Mouse (Mus musculus) hindbrain, embryonic 15.5 days (tissue): ENCODE data around the gene Gmpr. TPM values are rescaled to one million over a fixed set of nuclear protein-coding genes. Genes with fewer than 3 reads are reported as not detected.

Experiments used
- ATAC-seq: fragments of 200-750 bp; cut with Nextera tagmentation; 2 replicates; pipeline ENCODE4 v1.8.0; 2017; ENCODE audit warnings: low read depth, moderate number of reproducible peaks, moderate TSS enrichment; ENCODE audit not compliant: low FRiP score
- H3K27ac ChIP-seq: fragments of 300-500 bp; sonication (generic); replicated peaks from 2 replicates; pipeline ENCODE4 v1.5.1; 2015; ENCODE audit warnings: mild to moderate bottlenecking, inconsistent platforms
- H3K27me3 ChIP-seq: fragments of 300-500 bp; sonication (generic); 2 replicates; pipeline ENCODE4 v1.6.1; 2015; ENCODE audit warnings: control low read depth, inconsistent platforms
- H3K36me3 ChIP-seq: fragments of 300-500 bp; sonication (generic); 2 replicates; pipeline ENCODE4 v1.6.1; 2015; ENCODE audit warnings: control low read depth, inconsistent platforms
- H3K4me1 ChIP-seq: fragments of 300-500 bp; sonication (generic); replicated peaks from 2 replicates; pipeline ENCODE4 v1.6.1; 2015; ENCODE audit warnings: control low read depth, inconsistent platforms
- H3K4me2 ChIP-seq: fragments of 300-500 bp; sonication (generic); 2 replicates; pipeline ENCODE4 v1.6.1; 2015; ENCODE audit warnings: moderate library complexity, mild to moderate bottlenecking, inconsistent platforms
- H3K4me3 ChIP-seq: fragments of 300-500 bp; sonication (generic); 2 replicates; pipeline ENCODE4 v1.5.1; 2015; ENCODE audit warnings: mild to moderate bottlenecking, inconsistent platforms
- H3K9ac ChIP-seq: fragments of 300-500 bp; sonication (generic); 2 replicates; pipeline ENCODE4 v1.6.1; 2015; ENCODE audit warnings: inconsistent platforms
- H3K9me3 ChIP-seq: fragments of 300-500 bp; sonication (generic); 2 replicates; pipeline ENCODE4 v1.6.1; 2016; ENCODE audit warnings: control low read depth, inconsistent platforms
- WGBS: fragments of 180-500 bp; shearing (Covaris S2); methylation state at CpG from one replicate; pipeline ENCODE4 v1.1.7; 2015; 5-methylcytosine and 5-hydroxymethylcytosine counted together
- polyA plus RNA-seq: library from polyadenylated mRNA; unstranded; fragments of >200 nt; fragmentation: Nextera tagmentation; extraction: Ambion mirVana; gene quantifications from 2 replicates; pipeline ENCODE4 v1.2.1, GENCODE M21; 2015

Gmpr gene
- polyA plus RNA-seq, 1 experiment from 2014 or later = 36.0 TPM

DNA sequence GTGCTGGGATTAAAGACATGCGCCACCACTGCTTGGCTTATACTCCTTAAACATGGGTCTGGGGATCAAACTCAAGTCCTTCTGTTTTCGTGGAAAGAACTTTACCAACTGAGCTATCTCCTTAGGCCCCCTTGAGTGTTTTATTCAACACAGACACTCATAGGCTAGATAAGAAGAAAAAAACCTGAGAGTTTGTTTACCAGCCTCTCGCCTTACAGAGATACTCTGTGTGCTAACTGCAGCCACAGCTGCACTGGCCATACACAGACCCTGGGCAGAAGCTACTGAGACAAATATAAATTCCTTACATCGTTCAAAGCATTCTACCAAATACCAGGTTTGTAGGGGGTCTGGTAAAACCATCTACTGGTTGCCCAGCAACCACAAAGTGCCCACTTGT is 51.1 kb downstream of the Gmpr start:
- no peak overlapping the region for H3K4me2 ChIP-seq
- H3K4me1 ChIP-seq = no peaks in the 10 kb centered on the region; the same call in 1 of the 2 replicates
- 59% methylated on average over 4 of the region's 4 CpGs for WGBS
- H3K27ac ChIP-seq = no peak overlapping the region
- 0 out of 2 replicates have a peak, but pooled peaks cover 4% of the 10 kb centered on the region for H3K36me3 ChIP-seq
- H3K9me3 ChIP-seq = no peaks in the 10 kb centered on the region
- H3K4me3 ChIP-seq = no peak overlapping the region
- H3K27me3 ChIP-seq = no peaks in the 10 kb centered on the region
- no peak overlapping the region for H3K9ac ChIP-seq
- ATAC-seq = no peak

GRCm38 (mm10) chr13:45559258-45559657 is 52.0 kb downstream of the Gmpr start:
- no peaks in the 10 kb centered on the region for H3K9me3 ChIP-seq
- H3K27me3 ChIP-seq = no peaks in the 10 kb centered on the region
- no peak for ATAC-seq

GRCm38 (mm10) chr13:45560543-45560942 is 53.3 kb downstream of the Gmpr start:
- Histone ChIP-seq H3K27ac (no peak overlapping the region), H3K4me2 (no peak overlapping the region), H3K4me1 (no peaks in the 10 kb centered on the region), H3K27me3 (no peaks in the 10 kb centered on the region), H3K36me3 (0 out of 2 replicates have a peak, but pooled peaks cover 4% of the 10 kb centered on the region), H3K4me3 (no peak overlapping the region), H3K9ac (no peak overlapping the region), H3K9me3 (no peaks in the 10 kb centered on the region)
- WGBS = 78% methylated on average over 7 of the region's 7 CpGs
- ATAC-seq = no peak

More at GRCm38 (mm10) chr13:45559258-45559657, 52.0 kb downstream of the Gmpr start:
- Histone ChIP-seq H3K4me2 (no peak overlapping the region), H3K9ac (no peak overlapping the region), H3K36me3 (0 out of 2 replicates have a peak, but pooled peaks cover 4% of the 10 kb centered on the region), H3K27ac (no peak overlapping the region), H3K4me3 (no peak overlapping the region), H3K4me1 (no peaks in the 10 kb centered on the region)
- 85% methylated on average over 3 of the region's 3 CpGs for WGBS

DNA sequence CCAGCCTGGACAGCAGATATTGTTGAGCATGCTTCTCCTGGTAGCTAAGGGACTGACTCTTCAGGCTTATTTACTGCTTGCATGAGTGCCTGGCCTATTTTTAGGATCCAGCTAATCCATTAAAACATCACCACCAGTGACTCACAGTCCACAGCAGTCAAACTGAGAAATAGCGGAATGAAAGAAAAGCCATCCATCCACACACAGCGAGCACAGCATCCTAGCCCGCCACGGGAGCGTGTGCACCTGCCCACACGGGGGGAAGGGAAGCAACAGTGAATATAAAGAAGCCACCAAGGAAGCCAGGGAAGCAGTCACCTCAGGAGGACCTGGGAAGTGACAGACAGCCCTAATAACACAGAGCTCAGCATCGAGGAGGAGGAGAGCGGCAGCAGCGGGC is 54.8 kb downstream of the Gmpr start:
- Histone ChIP-seq H3K4me2 (no peak overlapping the region), H3K27ac (no peak overlapping the region)
- ATAC-seq = no peak

DNA sequence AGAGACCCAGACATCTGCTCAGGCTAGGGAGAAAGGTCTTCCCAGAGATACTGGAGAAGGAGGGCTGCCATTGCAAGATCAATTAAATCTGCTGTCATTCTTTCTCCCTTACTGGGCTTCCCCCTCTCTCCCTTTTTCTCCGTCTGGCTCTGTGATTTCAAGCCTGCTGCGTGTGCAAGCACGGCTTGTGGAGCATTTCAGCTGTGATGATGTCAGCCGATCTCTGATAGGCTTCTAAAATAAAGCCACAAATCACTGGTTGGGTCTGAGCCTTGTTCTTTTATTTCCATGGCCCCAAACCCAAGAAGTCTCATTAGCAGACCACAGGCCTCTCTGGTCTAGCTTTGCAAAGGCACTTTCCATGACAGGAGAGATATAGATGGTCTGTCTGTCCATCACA is 57.7 kb downstream of the Gmpr start:
- Histone ChIP-seq H3K9me3 (no peaks in the 10 kb centered on the region), H3K27me3 (no peaks in the 10 kb centered on the region), H3K4me2 (no peak overlapping the region), H3K4me1 (no peaks in the 10 kb centered on the region), H3K4me3 (no peak overlapping the region), H3K27ac (no peak overlapping the region), H3K9ac (no peak overlapping the region), H3K36me3 (no peaks in the 10 kb centered on the region)
- WGBS = 48% methylated on average over 4 of the region's 4 CpGs
- no peak for ATAC-seq

More for the DNA sequence above, 54.8 kb downstream of the Gmpr start:
- Histone ChIP-seq H3K36me3 (no peaks in the 10 kb centered on the region), H3K9me3 (no peaks in the 10 kb centered on the region), H3K4me1 (no peaks in the 10 kb centered on the region), H3K27me3 (no peaks in the 10 kb centered on the region), H3K4me3 (no peak overlapping the region), H3K9ac (no peak overlapping the region)
- 63% methylated on average over 9 of the region's 9 CpGs for WGBS

GRCm38 (mm10) chr13:45569932-45570331 is 62.7 kb downstream of the Gmpr start:
- Histone ChIP-seq H3K4me2 (no peak overlapping the region), H3K27ac (no peak overlapping the region), H3K4me3 (no peak overlapping the region), H3K36me3 (no peaks in the 10 kb centered on the region), H3K9ac (no peak overlapping the region), H3K27me3 (no peaks in the 10 kb centered on the region), H3K9me3 (no peaks in the 10 kb centered on the region), H3K4me1 (peaks cover 19% of the 10 kb centered on the region)
- 72% methylated on average over 7 of the region's 7 CpGs for WGBS
- no peak for ATAC-seq

DNA sequence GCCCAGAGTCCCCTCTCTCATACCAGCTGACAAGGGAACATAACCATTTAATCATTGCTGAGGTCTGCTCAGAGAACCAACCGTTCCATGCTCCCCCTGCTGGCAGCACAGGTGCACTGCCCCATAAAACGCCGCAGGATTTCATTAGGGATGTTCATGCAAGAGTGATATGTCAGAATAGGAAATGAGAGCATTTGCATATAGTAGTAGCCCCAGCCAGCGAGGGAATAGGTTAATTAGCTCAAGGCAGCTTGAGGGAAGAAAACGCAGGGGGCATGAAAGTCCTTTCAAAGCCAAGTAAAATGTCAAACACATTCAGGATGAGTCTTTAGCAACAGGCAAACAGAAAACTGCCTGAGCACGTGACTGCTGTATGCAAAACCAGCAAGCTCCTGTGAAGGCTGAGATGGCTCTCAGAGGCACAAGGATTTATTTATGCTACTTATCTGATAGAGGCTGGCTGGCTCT is 64.6 kb downstream of the Gmpr start:
- Histone ChIP-seq H3K4me3 (peak overlapping the region; percentile 7; the same call in 1 of the 2 replicates), H3K9ac (no peak overlapping the region), H3K36me3 (no peaks in the 10 kb centered on the region), H3K27ac (peak overlapping the region; percentile 65), H3K27me3 (no peaks in the 10 kb centered on the region), H3K4me2 (peak overlapping the region; percentile 38), H3K4me1 (peaks cover 29% of the 10 kb centered on the region), H3K9me3 (no peaks in the 10 kb centered on the region)
- peak; percentile 83 for ATAC-seq
- 1% methylated on average over 6 of the region's 6 CpGs for WGBS

DNA sequence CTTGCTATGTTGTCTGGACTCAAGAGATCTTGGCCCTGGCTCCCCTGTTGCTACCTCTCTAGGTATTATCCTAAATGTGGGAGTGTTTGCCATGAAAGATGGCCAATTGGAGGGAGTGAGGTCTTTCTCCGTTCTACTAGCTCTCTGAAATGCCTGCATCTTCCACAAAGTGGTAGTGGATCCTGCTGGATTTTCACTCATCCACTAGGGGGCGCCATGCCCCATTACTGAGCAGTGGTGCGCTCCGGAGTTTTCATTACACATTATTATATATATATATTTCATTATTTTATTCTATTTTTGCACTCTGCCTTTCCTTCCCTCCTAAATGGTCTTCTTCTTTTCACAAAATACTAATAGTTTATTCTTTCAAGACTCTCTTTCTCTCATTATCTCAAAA is 65.5 kb downstream of the Gmpr start:
- no peak overlapping the region for H3K4me2 ChIP-seq
- H3K4me3 ChIP-seq = no peak overlapping the region
- no peaks in the 10 kb centered on the region for H3K27me3 ChIP-seq
- no peaks in the 10 kb centered on the region for H3K9me3 ChIP-seq
- H3K36me3 ChIP-seq = no peaks in the 10 kb centered on the region
- 31% methylated on average over 4 of the region's 4 CpGs for WGBS
- ATAC-seq = no peak
- H3K9ac ChIP-seq = no peak overlapping the region
- peak overlapping the region; percentile 65 for H3K27ac ChIP-seq
- peaks cover 29% of the 10 kb centered on the region for H3K4me1 ChIP-seq

DNA sequence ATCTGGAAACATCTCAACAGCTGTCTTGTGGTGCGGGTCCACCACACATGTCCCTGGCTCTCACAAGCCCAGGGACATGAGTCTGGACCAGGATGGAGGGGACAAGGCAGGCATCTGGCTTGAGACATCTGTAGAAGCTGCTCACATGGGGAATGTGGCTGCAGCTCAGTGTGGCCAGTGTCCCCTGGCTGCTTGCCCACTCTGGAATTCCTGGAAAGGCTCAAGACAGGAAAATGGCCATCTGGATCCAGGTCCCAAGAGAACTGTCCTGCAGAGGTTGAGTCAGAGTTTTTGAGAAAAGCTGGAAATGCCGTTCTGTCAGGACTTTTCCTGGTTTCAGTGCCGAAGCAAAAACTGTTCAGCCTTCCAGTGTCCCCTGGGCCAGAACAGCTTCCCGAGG is 68.9 kb downstream of the Gmpr start:
- H3K36me3 ChIP-seq = no peaks in the 10 kb centered on the region
- WGBS = 76% methylated on average over 4 of the region's 4 CpGs

GRCm38 (mm10) chr13:45577366-45577765 is 70.1 kb downstream of the Gmpr start:
- Histone ChIP-seq H3K4me1 (peaks cover 25% of the 10 kb centered on the region), H3K4me3 (no peak overlapping the region)

More for the DNA sequence above, 68.9 kb downstream of the Gmpr start:
- H3K9ac ChIP-seq = no peak overlapping the region
- peak overlapping the region; percentile 55; the same call in 1 of the 2 replicates for H3K27ac ChIP-seq
- no peak for ATAC-seq
- no peaks in the 10 kb centered on the region for H3K9me3 ChIP-seq
- peaks cover 29% of the 10 kb centered on the region for H3K4me1 ChIP-seq
- no peak overlapping the region for H3K4me3 ChIP-seq
- H3K27me3 ChIP-seq = no peaks in the 10 kb centered on the region
- no peak overlapping the region for H3K4me2 ChIP-seq

DNA sequence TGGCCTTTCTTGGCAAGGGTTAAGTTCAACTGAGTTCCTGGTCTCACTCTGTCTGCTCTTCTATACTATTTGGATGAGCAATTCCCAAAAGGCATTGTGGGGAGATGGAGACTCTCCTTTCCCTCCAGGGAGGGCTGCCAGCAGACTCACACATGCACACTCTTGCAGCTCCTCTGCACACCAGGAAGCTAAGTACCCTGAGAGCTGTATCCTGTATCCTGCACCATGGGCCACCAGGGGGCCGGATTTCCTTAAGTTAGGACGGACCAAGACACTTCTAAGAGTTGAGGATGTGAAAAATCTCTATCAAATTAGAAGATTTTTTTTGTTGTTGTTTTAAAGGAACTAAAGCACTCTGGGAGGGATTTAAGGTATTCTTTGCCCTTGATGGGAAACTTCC is 70.5 kb downstream of the Gmpr start:
- H3K27me3 ChIP-seq = no peaks in the 10 kb centered on the region
- peaks cover 24% of the 10 kb centered on the region for H3K4me1 ChIP-seq
- no peaks in the 10 kb centered on the region for H3K36me3 ChIP-seq
- no peak overlapping the region for H3K4me3 ChIP-seq
- no peak overlapping the region for H3K4me2 ChIP-seq
- 34% methylated on average over 2 of the region's 2 CpGs for WGBS
- ATAC-seq = no peak
- no peak overlapping the region for H3K9ac ChIP-seq
- H3K27ac ChIP-seq = no peak overlapping the region
- no peaks in the 10 kb centered on the region for H3K9me3 ChIP-seq

More at GRCm38 (mm10) chr13:45577366-45577765, 70.1 kb downstream of the Gmpr start:
- H3K4me2 ChIP-seq = no peak overlapping the region
- no peak for ATAC-seq
- H3K9ac ChIP-seq = no peak overlapping the region
- 0 out of 2 replicates have a peak overlapping the region, but pooled peaks have one; percentile 27 for H3K27ac ChIP-seq
- H3K9me3 ChIP-seq = no peaks in the 10 kb centered on the region
- no peaks in the 10 kb centered on the region for H3K27me3 ChIP-seq
- WGBS = 31% methylated on average over 5 of the region's 5 CpGs
- H3K36me3 ChIP-seq = no peaks in the 10 kb centered on the region

DNA sequence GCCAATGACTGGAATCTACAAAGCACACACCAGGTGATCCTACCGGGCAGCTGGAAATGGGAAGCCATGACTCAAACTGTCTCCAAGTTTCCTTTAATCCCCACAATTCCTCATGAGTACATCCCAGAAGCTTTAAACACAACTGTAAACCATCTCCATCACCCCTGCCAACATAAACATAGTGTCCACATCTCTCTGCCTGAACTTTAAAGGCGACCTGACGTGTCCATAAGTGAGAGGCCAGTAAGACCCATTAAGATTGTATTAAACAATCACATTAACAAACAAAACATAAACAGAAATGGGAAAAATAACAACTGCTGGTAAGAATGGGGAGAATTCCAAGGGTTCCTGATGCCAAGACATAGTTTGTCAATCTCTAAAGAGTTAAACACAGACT is 72.5 kb downstream of the Gmpr start:
- no peak overlapping the region for H3K4me3 ChIP-seq
- no peak overlapping the region for H3K27ac ChIP-seq
- ATAC-seq = no peak
- H3K27me3 ChIP-seq = no peaks in the 10 kb centered on the region
- H3K36me3 ChIP-seq = no peaks in the 10 kb centered on the region
- H3K4me1 ChIP-seq = peaks cover 17% of the 10 kb centered on the region; the same call in 1 of the 2 replicates
- 83% methylated on average over 3 of the region's 3 CpGs for WGBS
- H3K9me3 ChIP-seq = no peaks in the 10 kb centered on the region
- no peak overlapping the region for H3K4me2 ChIP-seq
- H3K9ac ChIP-seq = no peak overlapping the region

- H3K4me2 ChIP-seq = no peak overlapping the region
- H3K4me3 ChIP-seq = no peak overlapping the region
- no peak for ATAC-seq
- WGBS = 52% methylated on average over 12 of the region's 12 CpGs
- no peaks in the 10 kb centered on the region for H3K9me3 ChIP-seq
- H3K4me1 ChIP-seq = peaks cover 6% of the 10 kb centered on the region; the same call in 1 of the 2 replicates
- H3K27me3 ChIP-seq = no peaks in the 10 kb centered on the region
- H3K9ac ChIP-seq = no peak overlapping the region
- H3K27ac ChIP-seq = peak overlapping the region; percentile 32
- no peaks in the 10 kb centered on the region for H3K36me3 ChIP-seq
Observed at GRCm38 (mm10) chr13:45582294-45582693, 75.0 kb downstream of the Gmpr start.
